Mouse (Mus musculus): ENCODE data around the gene Cep78.
"Not testable (repeated sequence)": the region's sequence is repeated elsewhere in the genome, so short reads cannot be mapped to it uniquely, and the experiment has no call there.

Cep78 gene

DNA sequence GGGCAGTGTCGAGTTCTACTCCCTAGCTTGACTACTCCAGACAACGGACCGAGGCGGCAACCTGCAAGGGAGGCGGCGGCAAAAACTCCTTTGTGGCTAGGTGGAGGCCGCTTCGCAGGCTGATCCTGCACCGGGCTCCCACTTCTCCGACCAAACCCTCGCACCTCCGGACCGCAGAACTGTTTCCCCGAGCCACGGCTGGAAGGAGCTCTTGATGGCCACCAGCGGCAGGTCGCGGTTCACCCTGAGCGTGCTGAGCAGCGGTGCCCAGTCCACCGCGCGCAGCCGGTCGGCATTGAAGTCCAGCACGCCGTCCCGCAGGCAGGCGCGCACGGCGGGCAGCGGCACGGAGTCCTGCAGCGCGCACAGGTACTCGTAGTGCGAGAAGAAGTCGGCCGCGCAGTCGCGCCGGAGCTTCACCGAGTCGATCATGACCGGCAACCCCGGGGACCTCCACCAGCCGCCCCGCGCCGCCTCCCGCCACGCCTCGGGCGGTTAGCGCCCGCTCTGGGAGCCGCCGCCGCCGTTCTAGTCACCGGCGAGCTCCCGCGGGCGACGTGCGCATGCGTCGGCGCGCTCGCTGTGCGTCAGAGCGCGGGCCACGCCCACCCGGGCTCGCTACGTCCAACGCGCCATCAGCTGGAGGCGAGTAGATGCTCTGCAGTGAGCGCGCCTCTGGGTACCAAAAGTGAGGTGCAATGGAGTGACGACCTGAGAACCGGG lies at the start of gene Cep78:
TSS of gene Cep78 (minus strand) at position 541 of the 723 bp plus-strand sequence.
- H3K36me3 ChIP-seq (ENCODE audit: insufficient read depth, low read length), result peaks cover 36% of the 10 kb centered on the region
- no peak for TF ChIP-seq CTCF (conservative IDR thresholded peaks at IDR 0.05; ENCODE audit: low read length)
- TF ChIP-seq NANOG (IDR thresholded peaks at IDR 0.05; ENCODE audit: borderline replicate concordance, low read length), result no peak
- TF ChIP-seq POU5F1 (IDR thresholded peaks at IDR 0.05; ENCODE audit: borderline replicate concordance, low read length), result no peak

GRCm38 (mm10) chr19:16031276-16031675 lies 46.5 kb upstream of the Cep78 start:
- Histone ChIP-seq H3K36me3 (ENCODE audit: insufficient read depth, low read length) (no peaks in the 10 kb centered on the region), H3K4me3 (replicated peaks; ENCODE audit: low read length) (no peak overlapping the region), H3K27me3 (ENCODE audit: insufficient read depth, low read length) (no peaks in the 10 kb centered on the region), H3K9me3 (ENCODE audit: low read length) (no peaks in the 10 kb centered on the region), H3K4me1 (replicated peaks; ENCODE audit: low read depth, low read length) (peaks cover 14% of the 10 kb centered on the region)
- no peak for TF ChIP-seq POU5F1 (IDR thresholded peaks at IDR 0.05; ENCODE audit: borderline replicate concordance, low read length)
- TF ChIP-seq NANOG (IDR thresholded peaks at IDR 0.05; ENCODE audit: borderline replicate concordance, low read length), result no peak
- no peak for TF ChIP-seq CTCF (conservative IDR thresholded peaks at IDR 0.05; ENCODE audit: low read length)

More for the DNA sequence above, at the start of gene Cep78:
- Histone ChIP-seq H3K9me3 (ENCODE audit: low read length) (no peaks in the 10 kb centered on the region), H3K4me1 (replicated peaks; ENCODE audit: low read depth, low read length) (peaks cover 38% of the 10 kb centered on the region), H3K27me3 (ENCODE audit: insufficient read depth, low read length) (no peaks in the 10 kb centered on the region), H3K4me3 (replicated peaks; ENCODE audit: low read length) (peak within 1 kb of the TSS; percentile 97)

GRCm38 (mm10) chr19:16029253-16029771 lies 44.5 kb upstream of the Cep78 start:
- peak; percentile 5; the same call in 1 of the 2 replicates for TF ChIP-seq CTCF (conservative IDR thresholded peaks at IDR 0.05; ENCODE audit: low read length)
- H3K4me3 ChIP-seq (replicated peaks; ENCODE audit: low read length), result not testable (repeated sequence)

GRCm38 (mm10) chr19:16028746-16029252 lies 44.0 kb upstream of the Cep78 start:
- Histone ChIP-seq H3K9me3 (ENCODE audit: low read length) (no peaks in the 10 kb centered on the region), H3K4me1 (replicated peaks; ENCODE audit: low read depth, low read length) (peaks cover 14% of the 10 kb centered on the region), H3K36me3 (ENCODE audit: insufficient read depth, low read length) (no peaks in the 10 kb centered on the region), H3K4me3 (replicated peaks; ENCODE audit: low read length) (no peak overlapping the region), H3K27me3 (ENCODE audit: insufficient read depth, low read length) (no peaks in the 10 kb centered on the region)
- no peak for TF ChIP-seq CTCF (conservative IDR thresholded peaks at IDR 0.05; ENCODE audit: low read length)
- TF ChIP-seq POU5F1 (IDR thresholded peaks at IDR 0.05; ENCODE audit: borderline replicate concordance, low read length), result no peak
- no peak for TF ChIP-seq NANOG (IDR thresholded peaks at IDR 0.05; ENCODE audit: borderline replicate concordance, low read length)

More at GRCm38 (mm10) chr19:16029253-16029771, 44.5 kb upstream of the Cep78 start:
- not testable (repeated sequence) for H3K27me3 ChIP-seq (ENCODE audit: insufficient read depth, low read length); H3K36me3 ChIP-seq (ENCODE audit: insufficient read depth, low read length); H3K9me3 ChIP-seq (ENCODE audit: low read length)
- H3K4me1 ChIP-seq (replicated peaks; ENCODE audit: low read depth, low read length), result peaks cover 14% of the 10 kb centered on the region

- TF ChIP-seq NANOG (IDR thresholded peaks at IDR 0.05; ENCODE audit: borderline replicate concordance, low read length) (no peak), CTCF (conservative IDR thresholded peaks at IDR 0.05; ENCODE audit: low read length) (no peak), POU5F1 (IDR thresholded peaks at IDR 0.05; ENCODE audit: borderline replicate concordance, low read length) (no peak)
- Histone ChIP-seq H3K27me3 (ENCODE audit: insufficient read depth, low read length) (no peaks in the 10 kb centered on the region), H3K36me3 (ENCODE audit: insufficient read depth, low read length) (no peaks in the 10 kb centered on the region), H3K4me3 (replicated peaks; ENCODE audit: low read length) (no peak overlapping the region), H3K4me1 (replicated peaks; ENCODE audit: low read depth, low read length) (peaks cover 14% of the 10 kb centered on the region), H3K9me3 (ENCODE audit: low read length) (no peaks in the 10 kb centered on the region)
Measured at GRCm38 (mm10) chr19:16027876-16028670, 43.3 kb upstream of the Cep78 start.

DNA sequence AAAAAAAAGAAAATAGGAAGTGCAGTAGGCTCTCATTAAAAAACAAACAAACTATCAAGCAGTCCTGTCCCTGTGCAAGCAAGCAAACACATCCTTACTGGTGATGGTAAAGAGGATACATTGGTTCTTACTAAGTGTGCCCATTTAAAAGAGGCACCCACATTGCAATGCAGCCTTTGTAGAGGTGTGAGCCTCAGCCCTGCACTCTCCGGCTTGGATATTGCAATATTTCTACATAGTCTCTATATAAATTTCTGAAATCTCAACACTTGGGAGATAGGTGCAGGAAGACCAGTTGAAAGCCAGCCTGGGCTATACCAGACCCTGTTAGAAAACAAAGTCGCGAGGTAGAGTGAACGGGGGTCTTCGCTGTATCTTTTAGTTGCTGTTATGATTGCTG lies 41.5 kb upstream of the Cep78 start:
- Histone ChIP-seq H3K27me3 (ENCODE audit: insufficient read depth, low read length) (peaks cover 2% of the 10 kb centered on the region; the same call in 1 of the 2 replicates), H3K4me1 (replicated peaks; ENCODE audit: low read depth, low read length) (peaks cover 18% of the 10 kb centered on the region), H3K4me3 (replicated peaks; ENCODE audit: low read length) (no peak overlapping the region), H3K9me3 (ENCODE audit: low read length) (no peaks in the 10 kb centered on the region), H3K36me3 (ENCODE audit: insufficient read depth, low read length) (no peaks in the 10 kb centered on the region)
- no peak for TF ChIP-seq CTCF (conservative IDR thresholded peaks at IDR 0.05; ENCODE audit: low read length)
- TF ChIP-seq POU5F1 (IDR thresholded peaks at IDR 0.05; ENCODE audit: borderline replicate concordance, low read length), result no peak
- no peak for TF ChIP-seq NANOG (IDR thresholded peaks at IDR 0.05; ENCODE audit: borderline replicate concordance, low read length)

DNA sequence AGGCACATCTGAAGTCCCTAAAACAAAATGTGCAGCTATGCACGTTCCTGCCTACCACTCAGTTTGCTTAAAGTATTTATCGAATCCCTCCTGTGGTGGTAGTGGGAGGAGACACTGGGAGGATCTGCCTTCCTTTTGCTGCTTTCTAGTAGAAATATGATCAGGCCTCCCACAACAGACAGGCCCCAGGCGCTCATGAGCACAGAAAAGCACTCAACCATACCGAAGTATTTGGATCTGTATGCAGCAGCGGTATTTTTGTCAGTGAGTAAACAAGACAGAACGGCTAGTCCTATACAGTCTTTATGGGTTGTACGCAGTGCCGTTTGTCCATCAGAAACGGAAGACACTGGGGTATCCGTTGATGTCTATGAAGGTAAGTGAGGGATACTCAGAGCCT lies 37.4 kb upstream of the Cep78 start:
- H3K4me1 ChIP-seq (replicated peaks; ENCODE audit: low read depth, low read length), result peaks cover 4% of the 10 kb centered on the region; the same call in 1 of the 2 replicates
- no peaks in the 10 kb centered on the region for H3K36me3 ChIP-seq (ENCODE audit: insufficient read depth, low read length)
- H3K27me3 ChIP-seq (ENCODE audit: insufficient read depth, low read length), result peaks cover 2% of the 10 kb centered on the region; the same call in 1 of the 2 replicates
- no peaks in the 10 kb centered on the region for H3K9me3 ChIP-seq (ENCODE audit: low read length)
- H3K4me3 ChIP-seq (replicated peaks; ENCODE audit: low read length), result no peak overlapping the region
- TF ChIP-seq NANOG (IDR thresholded peaks at IDR 0.05; ENCODE audit: borderline replicate concordance, low read length), result no peak
- TF ChIP-seq POU5F1 (IDR thresholded peaks at IDR 0.05; ENCODE audit: borderline replicate concordance, low read length), result no peak
- no peak for TF ChIP-seq CTCF (conservative IDR thresholded peaks at IDR 0.05; ENCODE audit: low read length)

GRCm38 (mm10) chr19:16016171-16016570 lies 31.4 kb upstream of the Cep78 start:
- no peaks in the 10 kb centered on the region for H3K27me3 ChIP-seq (ENCODE audit: insufficient read depth, low read length)
- H3K4me3 ChIP-seq (replicated peaks; ENCODE audit: low read length), result no peak overlapping the region
- no peaks in the 10 kb centered on the region for H3K4me1 ChIP-seq (replicated peaks; ENCODE audit: low read depth, low read length)
- peaks cover 21% of the 10 kb centered on the region for H3K9me3 ChIP-seq (ENCODE audit: low read length)
- H3K36me3 ChIP-seq (ENCODE audit: insufficient read depth, low read length), result no peaks in the 10 kb centered on the region
- TF ChIP-seq NANOG (IDR thresholded peaks at IDR 0.05; ENCODE audit: borderline replicate concordance, low read length) (no peak), POU5F1 (IDR thresholded peaks at IDR 0.05; ENCODE audit: borderline replicate concordance, low read length) (no peak), CTCF (conservative IDR thresholded peaks at IDR 0.05; ENCODE audit: low read length) (no peak)
